Mouse (Mus musculus) layer of hippocampus, postnatal 14 days (tissue): ENCODE measurements at regions not wholly inside any gene's neighbourhood (a gene's known extent, or its start where the extent isn't known, plus 50 kb on each side); places are given as distances from the start of the nearest gene placed in this dataset.
A peak's percentile ranks its signal among the peaks of the same experiment; 100 is the strongest.

Source experiments
- DNase-seq, 2 experiments: peaks; one replicate each; pipeline ENCODE4 v3.0.0; 2021 to 2022; ENCODE audit warnings: low spot score in 2 of 2, mixed read lengths in 1 of 2

DNA sequence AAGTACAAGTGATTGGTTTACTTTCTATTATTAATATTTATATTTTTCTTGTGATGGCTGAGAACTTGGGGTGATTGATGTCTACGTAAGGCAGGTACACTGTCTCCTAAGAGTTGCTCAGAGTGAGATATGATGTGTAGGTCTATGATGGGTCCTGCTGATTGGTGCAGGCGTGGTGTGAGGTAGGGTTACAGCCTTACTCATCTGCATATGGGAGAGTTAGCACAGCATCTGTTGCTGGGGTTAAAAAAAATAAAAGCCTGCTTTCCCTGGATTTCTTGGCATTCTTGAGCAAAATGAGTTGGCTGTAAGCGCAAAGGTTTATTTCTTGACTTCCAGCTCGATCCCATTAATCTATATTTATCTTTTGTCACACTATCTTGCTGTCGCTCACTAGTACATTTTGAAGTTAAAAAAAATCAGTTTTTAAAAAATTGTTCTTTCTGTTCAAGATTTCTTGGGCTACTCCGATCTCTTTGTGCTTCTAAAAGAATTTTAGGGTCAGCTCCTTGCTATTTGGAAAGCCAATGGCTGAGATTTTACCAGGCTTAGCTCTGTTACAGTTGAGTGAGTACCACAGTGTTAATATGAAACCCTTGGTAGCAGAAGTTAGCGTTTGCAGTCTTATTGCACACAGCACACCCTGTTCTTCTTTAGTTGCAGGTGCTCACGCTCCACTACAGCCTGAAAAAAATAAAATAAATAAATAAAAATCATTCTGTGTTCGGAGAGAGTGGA, 482.0 kb downstream of the Plekhb2 start:
- no peak for DNase-seq

DNA sequence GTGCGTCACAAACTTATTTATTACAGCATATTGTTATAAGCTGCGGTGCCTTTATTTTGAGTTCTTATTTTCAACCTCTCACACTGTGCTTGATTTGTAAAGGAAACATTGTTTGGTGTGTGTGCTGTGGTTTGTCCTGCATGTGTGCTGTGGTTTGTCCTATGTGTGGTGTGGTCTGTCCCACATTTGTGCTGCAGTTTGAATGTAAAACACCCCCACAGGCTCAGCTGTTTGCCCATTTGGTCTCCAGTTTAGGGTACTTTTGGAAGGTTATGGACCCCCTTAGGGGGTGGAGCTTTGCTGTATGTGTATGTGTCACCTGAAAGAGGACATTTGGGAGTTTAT, 482.5 kb downstream of the Plekhb2 start:
- DNase-seq, result no peak

GRCm38 (mm10) chr1:35337647-35338046, 487.9 kb downstream of the Plekhb2 start:
- peak in 1 of 2 experiments; percentile 15 for DNase-seq

DNA sequence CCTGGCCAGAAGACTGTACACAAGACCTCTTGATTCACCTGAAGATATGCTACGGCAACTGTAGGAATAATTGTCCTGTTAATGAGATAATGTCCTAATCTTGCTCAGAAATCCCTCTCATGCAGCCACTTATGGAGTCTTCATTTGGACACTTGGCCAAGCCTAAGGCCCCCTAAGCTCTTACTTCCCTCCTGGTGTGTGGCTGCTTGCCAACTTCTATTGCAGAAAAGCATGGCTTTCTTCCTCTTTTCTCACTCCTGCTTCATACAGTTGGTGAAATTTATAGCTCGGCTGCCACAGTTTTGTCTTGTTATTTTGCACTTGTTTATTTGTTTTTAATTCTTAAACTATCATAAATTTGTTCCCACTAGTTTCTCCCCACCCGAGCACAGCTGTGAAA, 488.4 kb downstream of the Plekhb2 start:
- DNase-seq, result no peak

- no peak for DNase-seq
Measured at GRCm38 (mm10) chr1:35344539-35344938, 494.8 kb downstream of the Plekhb2 start.

GRCm38 (mm10) chr1:35348294-35348693, 498.5 kb downstream of the Plekhb2 start:
- no peak for DNase-seq

GRCm38 (mm10) chr1:35358981-35359380, 509.2 kb downstream of the Plekhb2 start:
- no peak for DNase-seq

- no peak for DNase-seq
Measured at GRCm38 (mm10) chr1:35361465-35361864, 511.7 kb downstream of the Plekhb2 start.

DNA sequence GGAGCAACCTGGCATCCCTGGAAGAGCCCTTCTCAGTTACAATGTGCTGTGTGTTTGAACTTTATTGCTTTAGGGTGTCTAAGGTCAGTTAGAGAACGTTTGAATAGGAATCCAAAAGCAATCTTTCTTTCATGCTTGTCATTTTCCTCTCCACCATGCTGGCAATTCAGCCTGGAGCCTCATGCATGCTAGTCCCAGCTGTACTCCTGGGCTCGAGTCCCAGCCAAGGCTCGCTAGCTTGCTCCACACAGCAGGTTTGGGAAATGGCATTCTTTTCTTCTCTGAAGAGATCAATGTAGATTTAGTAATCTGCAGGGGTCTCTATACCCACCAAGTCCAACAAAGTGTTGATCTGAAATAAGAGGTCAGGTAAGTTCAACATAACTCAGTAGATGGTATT, 513.1 kb downstream of the Plekhb2 start:
- peak; percentile 34 to 69 for DNase-seq

- no peak for DNase-seq
Measured at GRCm38 (mm10) chr1:35366559-35366958, 516.8 kb downstream of the Plekhb2 start.

GRCm38 (mm10) chr1:35372751-35373150, 523.0 kb downstream of the Plekhb2 start:
- no peak for DNase-seq

- no peak for DNase-seq
Measured at GRCm38 (mm10) chr1:35380633-35381385, 531.0 kb downstream of the Plekhb2 start.

DNA sequence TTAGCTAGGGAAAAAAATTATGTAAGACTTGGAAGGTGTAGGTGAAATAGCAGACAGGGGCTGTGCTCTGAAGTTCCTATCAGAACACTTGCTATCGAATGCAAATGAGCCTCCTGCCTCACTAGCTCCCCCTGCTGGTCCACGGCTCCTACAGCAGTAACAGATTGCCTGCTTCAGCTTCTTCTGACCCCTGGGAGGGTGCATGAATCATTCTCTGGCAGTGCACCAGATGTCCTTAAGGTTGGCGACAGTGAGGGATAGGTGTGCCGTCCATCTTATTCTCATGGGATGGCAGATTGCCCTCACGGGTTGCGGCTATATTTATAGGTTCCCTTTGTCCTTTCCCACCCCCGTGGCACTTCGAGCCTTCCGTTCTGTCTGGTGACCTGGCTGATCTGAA, 535.7 kb downstream of the Plekhb2 start:
- DNase-seq, result peak; percentile 55 to 67

DNA sequence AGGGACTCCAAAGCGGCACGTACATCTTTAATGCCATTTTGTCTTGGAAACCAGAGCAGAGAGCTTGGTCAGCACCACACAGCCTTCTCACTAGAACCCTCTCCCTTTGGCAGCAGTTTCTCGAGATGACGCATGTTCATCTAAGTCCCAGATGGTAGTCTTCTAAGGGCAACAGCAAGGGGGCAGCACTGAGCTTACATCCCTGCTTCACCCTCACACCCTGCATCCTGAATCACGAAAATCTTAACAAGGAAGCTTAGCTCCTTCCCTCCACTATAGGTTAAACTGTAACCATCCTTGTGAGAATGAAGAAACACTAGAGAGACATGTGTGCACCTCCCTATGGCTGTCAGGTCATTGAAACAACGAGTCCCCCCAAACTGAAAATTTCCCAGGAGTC, 538.4 kb downstream of the Plekhb2 start:
- peak; percentile 26 to 40 for DNase-seq

DNA sequence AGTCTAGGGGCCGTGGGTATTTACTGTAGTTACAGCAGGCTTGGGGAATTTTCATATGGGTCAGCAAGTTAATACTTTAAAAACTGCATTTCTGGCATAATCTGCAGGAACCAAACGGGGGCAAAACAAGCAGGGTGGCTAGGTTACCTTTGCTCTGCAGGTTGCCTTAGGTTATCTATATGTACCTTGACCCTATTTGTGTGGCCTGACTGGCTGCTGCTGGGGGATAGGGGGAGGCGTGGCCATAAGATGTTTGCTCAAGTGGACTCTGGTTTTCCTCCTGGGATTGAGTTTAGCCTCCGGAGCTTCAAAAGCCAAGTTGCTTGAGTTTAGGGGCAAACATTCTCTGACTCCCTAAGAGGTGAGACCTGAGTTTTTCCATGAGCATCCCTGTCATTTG, 540.6 kb downstream of the Plekhb2 start:
- DNase-seq, result no peak

- no peak for DNase-seq
Measured at GRCm38 (mm10) chr1:35390858-35391586, 541.2 kb downstream of the Plekhb2 start.

DNA sequence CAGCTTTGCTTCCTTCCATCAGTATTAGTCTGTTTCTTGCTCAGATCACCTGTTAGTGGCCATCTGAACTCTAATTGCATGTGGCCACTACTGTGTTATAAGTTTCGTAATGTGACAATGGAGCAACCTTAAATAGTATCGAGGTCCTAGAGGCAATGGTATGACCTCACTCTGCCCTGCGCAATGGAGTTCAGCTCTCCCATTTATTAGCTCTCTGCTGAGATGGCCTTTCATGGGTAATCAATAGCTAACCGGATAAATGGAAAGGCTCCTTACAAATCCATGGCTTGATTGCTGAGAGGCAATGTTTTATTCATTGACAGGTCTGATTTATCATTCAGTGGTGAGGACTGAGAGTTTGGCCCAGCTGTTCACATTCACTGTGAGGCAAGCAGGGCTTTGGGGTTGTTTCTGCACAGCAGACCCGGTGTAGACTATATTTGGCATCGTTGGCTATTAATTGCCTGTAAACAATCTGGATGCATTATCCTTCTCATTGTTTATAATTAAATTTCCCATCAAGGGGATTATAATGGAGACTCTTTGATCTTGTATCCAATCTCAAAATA, 543.9 kb downstream of the Plekhb2 start:
- DNase-seq, result no peak

- no peak for DNase-seq
Measured at GRCm38 (mm10) chr1:35400674-35401359, 551.0 kb downstream of the Plekhb2 start.

DNA sequence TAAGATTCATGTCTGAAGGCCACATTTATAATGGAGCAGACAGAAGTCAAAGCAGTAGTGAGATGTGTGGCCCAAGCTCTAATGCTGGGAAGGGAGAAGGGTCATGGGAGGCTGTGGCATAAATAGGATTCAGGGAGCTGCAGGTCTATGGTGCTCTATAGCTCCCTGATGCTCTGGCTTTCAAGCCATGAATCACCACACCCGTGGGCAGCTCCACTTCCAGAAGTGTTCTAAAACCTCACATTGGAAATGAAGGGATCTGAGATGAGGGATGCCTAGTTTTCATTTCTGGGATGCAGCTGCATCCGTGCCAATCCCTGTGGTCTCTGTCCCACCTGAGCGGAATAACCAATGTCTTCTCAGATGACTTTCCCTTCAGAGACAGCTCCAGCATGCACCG, 553.2 kb downstream of the Plekhb2 start:
- no peak for DNase-seq

DNA sequence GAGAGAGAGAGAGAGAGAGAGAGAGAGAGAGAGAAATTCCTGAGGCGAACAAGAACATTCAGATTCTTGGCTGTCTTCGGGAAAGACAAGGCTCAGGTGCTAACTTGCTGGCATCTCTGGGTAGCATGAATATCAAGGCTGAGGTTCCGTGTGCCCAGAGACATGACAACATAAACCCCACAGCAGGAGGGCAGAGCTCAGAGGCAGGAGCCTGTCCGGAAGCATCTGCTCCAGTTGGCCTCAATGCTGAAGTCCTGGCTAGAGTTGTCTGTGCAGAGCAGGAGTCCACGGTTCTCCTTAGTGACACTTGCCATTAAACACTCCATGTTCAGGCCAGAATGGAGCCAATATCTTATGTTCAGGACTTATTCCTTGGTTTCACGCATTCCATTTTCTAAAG, 555.6 kb downstream of the Plekhb2 start:
- DNase-seq, result no peak

GRCm38 (mm10) chr1:35415646-35416045, 565.9 kb downstream of the Plekhb2 start:
- no peak for DNase-seq
